Mouse (Mus musculus) liver, adult 2 months (tissue): ENCODE results near the gene Zfp454. TPM values are rescaled to one million over a fixed set of nuclear protein-coding genes. Genes with fewer than 3 reads are reported as not detected.

Source experiments
- DNase-seq: peaks from one replicate; pipeline ENCODE4 v3.0.0-alpha.2; 2011; ENCODE audit warnings: low read depth, low spot score; ENCODE audit errors: extremely low read depth
- H3K27ac ChIP-seq: fragments of 200-500 bp; replicated peaks from 2 replicates; pipeline ENCODE4 v1.5.1; 2012; ENCODE audit warnings: low read depth, mild to moderate bottlenecking, control low read depth, inconsistent platforms, low read length; ENCODE audit not compliant: insufficient read depth
- H3K27me3 ChIP-seq: fragments of 200-500 bp; 2 replicates; pipeline ENCODE4 v1.6.1; 2012; ENCODE audit warnings: mild to moderate bottlenecking, moderate library complexity, low read length, inconsistent platforms; ENCODE audit not compliant: control insufficient read depth, insufficient read depth
- H3K36me3 ChIP-seq: fragments of 200-500 bp; 2 replicates; pipeline ENCODE4 v1.6.1; 2012; ENCODE audit warnings: low read length, inconsistent platforms; ENCODE audit not compliant: control insufficient read depth, insufficient read depth
- H3K4me1 ChIP-seq: fragments of 200-500 bp; 2 replicates; pipeline ENCODE4 v1.6.1; 2011; ENCODE audit warnings: low read length; ENCODE audit not compliant: control insufficient read depth, insufficient read depth
- H3K4me3 ChIP-seq: fragments of 200-500 bp; 2 replicates; pipeline ENCODE4 v1.5.1; 2011; ENCODE audit warnings: low read depth, mild to moderate bottlenecking, control low read depth, low read length, moderate library complexity; ENCODE audit not compliant: insufficient read depth
- H3K79me2 ChIP-seq: fragments of 200-500 bp; 2 replicates; pipeline ENCODE4 v1.6.1; 2012; ENCODE audit warnings: inconsistent platforms, mild to moderate bottlenecking, low read length, moderate library complexity; ENCODE audit not compliant: control insufficient read depth, insufficient read depth
- H3K9ac ChIP-seq: fragments of 200-500 bp; 2 replicates; pipeline ENCODE4 v1.6.1; 2012; ENCODE audit warnings: low read depth, mild to moderate bottlenecking, control low read depth, inconsistent platforms, low read length
- CTCF ChIP-seq: fragments of 200-500 bp; IDR thresholded peaks from 2 replicates; pipeline ENCODE4 v1.5.1; 2011; ENCODE audit warnings: low read depth, low read length, control low read depth
- POLR2A ChIP-seq: fragments of 200-500 bp; IDR thresholded peaks from 2 replicates; pipeline ENCODE4 v1.6.1; 2011; ENCODE audit warnings: low read length, control low read depth; ENCODE audit not compliant: insufficient read depth; ENCODE audit errors: extremely low read depth
- WGBS: fragments of 180-500 bp; shearing (Covaris S2); methylation state at CpG from one replicate; pipeline ENCODE4 v1.1.7; 2018; 5-methylcytosine and 5-hydroxymethylcytosine counted together
- polyA plus RNA-seq: library from polyadenylated mRNA; depleted of rRNA; stranded (reverse); fragments of >200 nt; gene quantifications from 2 replicates; pipeline ENCODE4 v1.2.3, GENCODE M21; 2012
- total RNA-seq: library from RNA; depleted of rRNA; stranded (reverse); fragments of >200 nt; gene quantifications from 2 replicates; pipeline ENCODE4 v1.2.3, GENCODE M21; 2014

The Zfp454 gene
- total and polyA plus RNA-seq, 2 experiments = 0.74 to 0.95 TPM

DNA sequence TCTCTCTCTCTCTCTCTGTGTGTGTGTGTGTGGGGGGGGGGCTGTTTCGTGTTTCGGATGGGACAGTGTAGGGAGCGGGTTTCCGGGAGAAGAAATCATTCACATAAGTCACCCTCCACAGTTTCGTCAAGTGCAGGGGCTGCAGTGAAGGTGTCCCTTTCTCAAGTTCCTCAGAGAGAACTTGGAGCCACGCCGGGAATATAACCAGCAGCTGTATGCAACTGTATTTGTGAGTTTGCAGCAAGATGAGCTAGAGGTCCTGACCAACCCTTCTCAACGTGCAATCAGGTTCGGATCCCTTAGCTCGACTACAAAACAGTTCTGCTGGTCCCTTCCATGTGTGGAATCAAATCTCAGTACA is 538 bp downstream of the Zfp454 start:
- Histone ChIP-seq H3K4me3 (peak overlapping the region; percentile 17; the same call in 1 of the 2 replicates), H3K9ac (peak overlapping the region; percentile 47), H3K27me3 (no peaks in the 10 kb centered on the region), H3K79me2 (no peaks in the 10 kb centered on the region), H3K27ac (no peak overlapping the region), H3K36me3 (no peaks in the 10 kb centered on the region), H3K4me1 (no peaks in the 10 kb centered on the region)
- WGBS = 39% methylated on average over 10 of the region's 10 CpGs
- TF ChIP-seq POLR2A (no peak), CTCF (no peak)
- DNase-seq = no peak

GRCm38 (mm10) chr11:50886231-50886932 is 1.1 kb downstream of the Zfp454 start:
- Histone ChIP-seq H3K4me1 (no peaks in the 10 kb centered on the region), H3K9ac (no peak overlapping the region), H3K36me3 (no peaks in the 10 kb centered on the region), H3K4me3 (no peak overlapping the region), H3K27ac (no peak overlapping the region), H3K27me3 (no peaks in the 10 kb centered on the region), H3K79me2 (no peaks in the 10 kb centered on the region)
- no peak for DNase-seq
- TF ChIP-seq POLR2A (no peak), CTCF (no peak)
- WGBS = 72% methylated on average over 8 of the region's 8 CpGs

DNA sequence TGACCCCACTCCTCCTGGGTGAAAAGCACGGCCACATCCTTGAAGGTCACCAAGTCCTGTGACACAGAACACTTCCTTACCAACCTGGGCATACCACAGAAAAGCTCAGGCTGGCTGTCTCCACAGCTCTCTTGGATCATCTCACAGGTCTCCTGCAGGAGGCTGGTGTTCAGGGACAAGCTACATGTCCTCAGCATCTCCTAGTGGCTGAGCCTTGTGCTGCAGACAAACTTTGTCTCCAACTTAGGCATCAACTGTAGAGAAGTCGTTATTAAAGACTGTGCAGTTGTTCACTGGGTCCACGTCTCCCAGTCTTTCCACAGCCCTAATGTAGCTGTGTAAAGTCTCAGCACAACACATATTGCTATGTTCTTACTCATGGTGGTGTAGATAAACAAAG is 3.7 kb downstream of the Zfp454 start:
- 71% methylated on average over 3 of the region's 3 CpGs for WGBS
- no peak overlapping the region for H3K27ac ChIP-seq
- no peak for DNase-seq
- no peak overlapping the region for H3K4me3 ChIP-seq
- H3K36me3 ChIP-seq = no peaks in the 10 kb centered on the region
- no peaks in the 10 kb centered on the region for H3K4me1 ChIP-seq
- TF ChIP-seq CTCF (no peak), POLR2A (no peak)
- H3K9ac ChIP-seq = no peak overlapping the region
- H3K79me2 ChIP-seq = no peaks in the 10 kb centered on the region
- no peaks in the 10 kb centered on the region for H3K27me3 ChIP-seq

- H3K4me3 ChIP-seq = no peak overlapping the region
- H3K4me1 ChIP-seq = no peaks in the 10 kb centered on the region
- H3K36me3 ChIP-seq = peaks cover 8% of the 10 kb centered on the region
- DNase-seq = no peak
- no peaks in the 10 kb centered on the region for H3K27me3 ChIP-seq
- H3K79me2 ChIP-seq = no peaks in the 10 kb centered on the region
- H3K9ac ChIP-seq = no peak overlapping the region
- TF ChIP-seq POLR2A = no peak
- TF ChIP-seq CTCF = no peak
- 89% methylated on average over 3 of the region's 3 CpGs for WGBS
- H3K27ac ChIP-seq = no peak overlapping the region
These were observed 8.8 kb downstream of the Zfp454 start for GRCm38 (mm10) chr11:50878641-50879040.

DNA sequence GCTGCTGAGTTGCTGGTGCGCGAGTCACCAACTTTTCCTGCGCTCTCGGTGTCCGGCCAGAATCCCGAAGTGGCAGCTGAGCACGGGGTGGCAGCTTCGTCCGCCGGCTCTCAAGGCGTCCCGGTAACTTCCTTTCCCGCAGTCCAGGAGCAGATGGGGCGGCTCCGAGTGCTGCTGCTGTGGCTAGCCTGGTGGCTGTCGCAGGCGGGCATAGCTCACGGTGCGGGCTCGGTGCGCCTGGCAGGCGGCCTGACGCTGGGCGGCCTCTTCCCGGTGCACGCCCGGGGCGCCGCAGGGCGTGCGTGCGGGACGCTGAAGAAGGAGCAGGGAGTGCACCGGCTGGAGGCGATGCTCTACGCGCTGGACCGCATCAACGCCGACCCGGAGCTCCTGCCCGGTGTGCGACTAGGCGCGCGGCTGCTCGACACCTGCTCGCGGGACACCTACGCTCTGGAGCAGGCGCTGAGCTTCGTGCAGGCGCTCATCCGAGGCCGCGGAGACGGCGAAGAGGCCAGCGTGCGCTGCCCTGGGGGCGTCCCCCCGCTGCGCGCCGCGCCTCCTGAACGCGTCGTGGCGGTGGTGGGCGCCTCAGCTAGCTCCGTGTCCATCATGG is 36.4 kb downstream of the Zfp454 start:
- Histone ChIP-seq H3K9ac (peak overlapping the region; percentile 14; the same call in 1 of the 2 replicates), H3K27me3 (peaks cover 14% of the 10 kb centered on the region), H3K79me2 (no peaks in the 10 kb centered on the region), H3K4me3 (peak overlapping the region; percentile 19; the same call in 1 of the 2 replicates), H3K36me3 (no peaks in the 10 kb centered on the region), H3K4me1 (peaks cover 5% of the 10 kb centered on the region; the same call in 1 of the 2 replicates), H3K27ac (no peak overlapping the region)
- WGBS = 1% methylated on average over 68 of the region's 72 CpGs
- no peak for DNase-seq
- TF ChIP-seq POLR2A (no peak), CTCF (no peak)

- Histone ChIP-seq H3K4me3 (peak within 1 kb of the TSS; percentile 19; the same call in 1 of the 2 replicates), H3K27ac (no peak within 1 kb of the TSS), H3K27me3 (peaks cover 14% of the 10 kb centered on the region), H3K79me2 (no peaks in the 10 kb centered on the region), H3K36me3 (no peaks in the 10 kb centered on the region), H3K4me1 (peaks cover 9% of the 10 kb centered on the region), H3K9ac (peak within 1 kb of the TSS; percentile 14; the same call in 1 of the 2 replicates)
- under 1% methylated on average over 11 of the region's 11 CpGs for WGBS
- DNase-seq = peak; percentile 10
- TF ChIP-seq POLR2A (no peak), CTCF (no peak)
These were observed 37.2 kb downstream of the Zfp454 start, which contains the start of gene Grm6 for GRCm38 (mm10) chr11:50850177-50850735. TSS of gene Grm6 (plus strand) at chr11:50850685.
